Mouse (Mus musculus) ES-E14 (cell line): ENCODE results near the gene Pced1b.

ENCODE experiments used
- CHD2 ChIP-seq: IDR thresholded peaks from 2 replicates; pipeline ENCODE4 v1.6.1; 2014; ENCODE audit warnings: mild to moderate bottlenecking, low read depth, low read length, inconsistent platforms
- ZC3H11A ChIP-seq: IDR thresholded peaks from 2 replicates; pipeline ENCODE4 v1.6.1; 2012; ENCODE audit warnings: low read depth, mild to moderate bottlenecking, inconsistent platforms, low read length, borderline replicate concordance

GRCm38 (mm10) chr15:97412861-97413260, 166.0 kb downstream of the Pced1b start:
- no peak for TF ChIP-seq CHD2
- TF ChIP-seq ZC3H11A = no peak
